Mouse (Mus musculus) cortical plate, adult 2 months (tissue): Measurements from ENCODE around the gene Plekhh3. TPM values are rescaled to one million over a fixed set of nuclear protein-coding genes. Genes with fewer than 3 reads are reported as not detected.

Experiments used
- H3K27ac ChIP-seq: fragments of 200-500 bp; 2 replicates; pipeline ENCODE4 v1.5.1; 2012; ENCODE audit warnings: low read length, control low read depth, inconsistent platforms; ENCODE audit not compliant: insufficient read depth
- H3K4me1 ChIP-seq: fragments of 200-500 bp; 2 replicates; pipeline ENCODE4 v1.6.1; 2011; ENCODE audit warnings: low read length; ENCODE audit not compliant: control insufficient read depth, insufficient read depth
- H3K4me3 ChIP-seq: fragments of 200-500 bp; 2 replicates; pipeline ENCODE4 v1.5.1; 2011; ENCODE audit warnings: mild to moderate bottlenecking, low read length, control low read depth; ENCODE audit not compliant: insufficient read depth
- CTCF ChIP-seq: fragments of 200-500 bp; IDR thresholded peaks from 2 replicates; pipeline ENCODE4 v1.5.1; 2011; ENCODE audit warnings: mild to moderate bottlenecking, control low read depth, low read length; ENCODE audit not compliant: insufficient read depth; ENCODE audit errors: extremely low read depth
- POLR2A ChIP-seq: fragments of 200-500 bp; IDR thresholded peaks from 2 replicates; pipeline ENCODE4 v1.6.1; 2011; ENCODE audit warnings: mild to moderate bottlenecking, low read length, control low read depth; ENCODE audit not compliant: insufficient read depth; ENCODE audit errors: extremely low read depth
- polyA plus RNA-seq: library from polyadenylated mRNA; depleted of rRNA; stranded (reverse); fragments of >200 nt; gene quantifications from 2 replicates; pipeline ENCODE4 v1.2.3, GENCODE M21; 2012

Gene Plekhh3
- polyA plus RNA-seq, 1 experiment = 15.8 TPM

DNA sequence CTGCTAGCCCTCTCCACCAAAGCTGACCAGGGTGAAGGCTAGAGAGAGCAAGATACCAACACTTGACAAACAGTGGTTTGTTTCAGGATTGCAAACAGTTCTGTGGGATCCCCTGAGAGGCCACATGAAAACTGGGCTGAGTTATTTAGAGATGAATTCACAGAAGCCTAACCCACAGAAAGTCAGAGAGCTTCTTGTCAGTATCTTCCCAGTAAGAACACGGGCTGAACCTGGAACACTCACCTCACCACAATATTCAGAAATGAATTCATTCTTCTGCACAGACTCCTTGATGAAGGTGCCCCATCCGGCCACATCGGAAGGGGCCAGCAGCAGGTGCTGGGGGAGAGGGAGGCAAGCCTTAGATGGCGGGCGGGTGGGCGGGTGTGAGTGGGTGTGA lies 23.5 kb upstream of the Plekhh3 start:
- no peak overlapping the region; the same call in 1 of the 2 replicates for H3K27ac ChIP-seq
- H3K4me3 ChIP-seq = no peak overlapping the region
- peaks cover 12% of the 10 kb centered on the region for H3K4me1 ChIP-seq
- TF ChIP-seq POLR2A (no peak), CTCF (no peak)

GRCm38 (mm10) chr11:101194137-101194536 lies 23.0 kb upstream of the Plekhh3 start:
- TF ChIP-seq CTCF (no peak), POLR2A (no peak)
- H3K4me1 ChIP-seq = peaks cover 12% of the 10 kb centered on the region
- H3K4me3 ChIP-seq = no peak overlapping the region
- peak overlapping the region; percentile 39; the same call in 1 of the 2 replicates for H3K27ac ChIP-seq

DNA sequence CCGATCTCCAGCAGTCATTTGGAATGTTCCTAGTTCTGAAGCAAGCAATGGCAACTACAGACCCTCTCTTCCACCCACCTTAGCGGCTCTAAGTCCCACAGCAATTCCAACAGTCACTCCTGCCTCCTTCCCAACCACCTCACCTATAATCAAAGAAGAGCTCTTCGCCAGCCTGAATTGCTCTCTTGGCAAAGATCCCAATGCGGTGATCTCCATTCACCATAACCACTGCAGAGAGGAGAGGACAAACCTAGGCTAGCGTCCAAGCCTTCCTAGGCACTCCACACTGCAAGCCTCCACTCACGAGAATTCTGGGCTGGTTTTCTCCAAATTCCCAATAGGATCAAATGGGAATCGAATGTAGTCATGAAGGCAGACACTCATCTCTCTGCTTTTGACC lies 21.9 kb upstream of the Plekhh3 start:
- peaks cover 12% of the 10 kb centered on the region for H3K4me1 ChIP-seq
- no peak overlapping the region for H3K27ac ChIP-seq
- H3K4me3 ChIP-seq = no peak overlapping the region
- TF ChIP-seq POLR2A = no peak
- TF ChIP-seq CTCF = no peak

- peaks cover 12% of the 10 kb centered on the region for H3K4me1 ChIP-seq
- no peak overlapping the region for H3K27ac ChIP-seq
- TF ChIP-seq CTCF = no peak
- no peak for TF ChIP-seq POLR2A
- no peak overlapping the region for H3K4me3 ChIP-seq
Measured at GRCm38 (mm10) chr11:101192646-101193045, 21.5 kb upstream of the Plekhh3 start.

GRCm38 (mm10) chr11:101191919-101192470 lies 20.8 kb upstream of the Plekhh3 start:
- H3K4me3 ChIP-seq = no peak overlapping the region
- H3K4me1 ChIP-seq = peaks cover 12% of the 10 kb centered on the region
- no peak overlapping the region for H3K27ac ChIP-seq
- TF ChIP-seq POLR2A = no peak
- TF ChIP-seq CTCF = no peak

- Histone ChIP-seq H3K4me3 (no peak overlapping the region), H3K4me1 (peaks cover 12% of the 10 kb centered on the region), H3K27ac (no peak overlapping the region)
- TF ChIP-seq POLR2A (0 out of 2 replicates have a peak, but pooled peaks have one; percentile 20), CTCF (no peak)
Measured at GRCm38 (mm10) chr11:101190913-101191907, 20.1 kb upstream of the Plekhh3 start.

GRCm38 (mm10) chr11:101190181-101190912 lies 19.2 kb upstream of the Plekhh3 start:
- no peak for TF ChIP-seq CTCF
- no peak for TF ChIP-seq POLR2A
- no peak overlapping the region for H3K4me3 ChIP-seq
- H3K4me1 ChIP-seq = peaks cover 11% of the 10 kb centered on the region
- H3K27ac ChIP-seq = peak overlapping the region; percentile 73; the same call in 1 of the 2 replicates

DNA sequence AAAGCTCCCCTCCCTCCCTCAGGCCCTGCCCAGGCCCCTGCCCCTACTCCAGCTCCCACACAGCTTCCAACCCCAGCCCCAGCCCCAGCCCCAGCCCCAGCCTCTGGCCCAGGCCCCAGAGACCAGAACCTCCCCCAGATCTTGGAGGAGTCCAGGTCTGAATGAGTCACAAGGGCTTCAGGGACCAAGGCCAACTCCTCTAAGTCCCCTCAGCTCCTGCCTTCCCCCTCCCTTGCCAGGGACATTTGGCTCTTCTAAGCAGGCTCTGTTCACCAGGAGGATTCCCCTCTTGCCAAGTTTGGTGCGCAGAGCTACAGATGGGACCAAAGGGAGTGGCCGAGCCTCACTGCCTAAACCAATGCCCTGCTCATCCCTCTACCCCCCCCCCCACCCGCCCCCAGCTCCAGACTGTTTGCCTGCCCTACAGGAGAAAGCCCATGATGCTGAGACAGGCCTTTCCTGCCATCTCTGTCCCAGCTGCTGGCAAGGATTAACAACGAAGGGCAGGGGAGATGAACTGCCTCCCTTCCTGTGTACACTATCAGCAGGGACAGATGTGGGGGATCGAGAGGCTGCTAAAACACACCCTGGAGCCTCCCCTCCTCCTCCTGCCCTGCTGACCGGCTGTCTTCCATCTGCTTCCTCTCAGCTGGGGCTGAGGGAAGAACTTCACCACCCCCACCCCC lies 18.5 kb upstream of the Plekhh3 start:
- no peak overlapping the region for H3K4me3 ChIP-seq
- H3K27ac ChIP-seq = peak overlapping the region; percentile 73; the same call in 1 of the 2 replicates
- H3K4me1 ChIP-seq = peaks cover 11% of the 10 kb centered on the region
- TF ChIP-seq POLR2A (0 out of 2 replicates have a peak, but pooled peaks have one; percentile 11), CTCF (no peak)

- H3K27ac ChIP-seq = no peak overlapping the region
- peaks cover 7% of the 10 kb centered on the region for H3K4me1 ChIP-seq
Measured at GRCm38 (mm10) chr11:101188166-101188805, 17.1 kb upstream of the Plekhh3 start.

More at GRCm38 (mm10) chr11:101188166-101188805, 17.1 kb upstream of the Plekhh3 start:
- H3K4me3 ChIP-seq = no peak overlapping the region
- TF ChIP-seq CTCF (no peak), POLR2A (no peak)
